Mouse (Mus musculus): ENCODE results near the gene Dcaf4.

Dcaf4 gene

DNA sequence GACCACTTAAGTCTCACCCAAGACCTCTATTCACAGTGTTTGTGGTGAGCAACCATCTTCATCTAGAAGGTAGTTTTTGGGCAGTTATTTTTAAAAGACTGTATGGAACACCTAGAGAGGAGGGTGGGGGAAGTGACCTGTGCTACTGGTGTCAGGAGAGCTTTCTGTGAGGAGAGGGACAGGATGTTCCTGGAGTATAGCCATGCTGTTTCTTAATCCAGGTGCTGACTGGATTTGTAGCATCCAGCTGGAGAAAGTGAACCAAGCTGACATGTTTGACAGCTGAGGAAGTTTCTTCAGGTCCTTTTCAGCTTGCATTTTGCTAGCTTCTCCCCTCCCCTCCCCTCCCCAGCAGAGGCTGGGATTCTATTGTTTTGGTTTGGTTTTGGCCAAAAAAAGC lies 24.5 kb downstream of the Dcaf4 start:
- DNase-seq (ENCODE audit: low spot score in 2 of 2), result no peak

DNA sequence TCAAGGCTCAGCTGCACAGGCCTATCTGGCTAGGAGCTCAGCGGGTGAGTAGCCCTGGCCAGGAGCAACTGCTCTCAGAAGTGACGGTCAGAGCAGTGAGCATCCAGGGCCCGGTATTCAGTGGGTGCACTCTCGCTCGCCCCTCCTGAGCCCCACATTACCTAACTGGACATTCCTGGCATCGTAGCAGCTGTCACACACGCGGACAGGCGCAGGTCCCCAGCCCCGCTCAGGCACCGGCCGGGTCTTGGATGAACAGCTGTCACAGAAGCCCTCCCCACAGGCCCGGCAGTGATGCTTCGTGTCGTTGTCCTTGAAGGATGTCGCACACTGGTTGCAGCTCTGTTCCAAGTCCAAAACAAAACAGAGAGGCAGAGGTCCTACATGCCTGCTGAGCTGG lies 31.0 kb downstream of the Dcaf4 start:
- DNase-seq (ENCODE audit: low spot score in 2 of 2), result no peak

DNA sequence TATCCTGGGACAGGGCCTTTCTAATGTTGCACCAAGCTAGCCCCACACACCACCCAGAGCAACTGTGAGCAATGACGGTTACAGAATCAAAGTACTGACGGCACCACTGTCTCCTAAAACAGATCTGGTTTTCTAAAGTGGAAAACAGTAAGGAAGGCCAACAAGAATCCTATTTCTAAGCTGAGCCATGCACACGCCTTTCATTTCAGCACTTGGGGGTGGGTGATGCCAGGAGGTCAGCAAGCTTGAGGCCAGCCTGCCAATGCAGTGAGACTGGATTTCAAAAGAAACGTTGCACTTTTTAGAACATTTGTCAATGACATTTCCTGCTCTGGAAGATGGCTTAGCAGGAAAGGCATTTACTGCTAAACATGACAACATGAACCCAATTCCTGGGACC lies 33.5 kb downstream of the Dcaf4 start:
- DNase-seq (ENCODE audit: low spot score in 2 of 2), result no peak

DNA sequence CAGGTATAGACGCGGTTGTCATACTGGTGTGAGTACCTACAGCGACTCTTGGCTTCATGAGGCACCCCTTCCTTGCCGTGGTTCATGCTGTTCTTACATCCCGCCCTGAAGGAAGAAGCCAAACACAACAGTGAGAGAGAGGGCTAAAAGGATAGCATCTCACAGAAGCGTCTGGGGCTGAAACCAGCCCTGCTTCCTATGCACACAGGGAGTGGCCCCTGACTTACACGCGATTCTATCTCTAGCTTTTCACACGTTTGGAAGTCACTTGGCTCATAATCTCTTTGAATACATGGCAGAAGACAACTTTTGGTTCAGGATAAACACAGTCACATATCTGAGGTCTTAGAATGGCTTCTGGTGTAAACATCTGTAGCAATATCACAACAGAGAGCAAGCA lies 35.3 kb downstream of the Dcaf4 start:
- DNase-seq (ENCODE audit: low spot score in 2 of 2), result no peak

DNA sequence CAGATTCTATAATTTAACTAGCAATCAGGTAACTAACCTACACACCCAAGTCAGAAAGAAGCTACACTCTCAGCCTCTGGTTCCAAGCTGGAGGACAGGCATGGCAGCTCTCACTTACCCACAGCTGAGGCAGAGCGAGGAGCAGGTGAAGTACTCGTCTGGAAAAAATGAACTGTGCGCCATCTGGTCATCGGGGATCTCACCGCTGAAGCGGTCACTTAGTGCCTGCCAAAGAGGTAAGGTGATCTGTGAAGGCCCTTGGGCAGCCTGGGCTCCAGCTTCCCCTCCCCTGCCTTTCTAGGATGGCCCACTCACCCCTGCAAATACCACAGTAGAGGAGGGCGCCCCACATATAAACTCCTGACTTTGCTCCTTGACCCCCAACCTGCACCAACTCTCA lies 38.2 kb downstream of the Dcaf4 start:
- no peak for DNase-seq (ENCODE audit: low spot score in 2 of 2)

DNA sequence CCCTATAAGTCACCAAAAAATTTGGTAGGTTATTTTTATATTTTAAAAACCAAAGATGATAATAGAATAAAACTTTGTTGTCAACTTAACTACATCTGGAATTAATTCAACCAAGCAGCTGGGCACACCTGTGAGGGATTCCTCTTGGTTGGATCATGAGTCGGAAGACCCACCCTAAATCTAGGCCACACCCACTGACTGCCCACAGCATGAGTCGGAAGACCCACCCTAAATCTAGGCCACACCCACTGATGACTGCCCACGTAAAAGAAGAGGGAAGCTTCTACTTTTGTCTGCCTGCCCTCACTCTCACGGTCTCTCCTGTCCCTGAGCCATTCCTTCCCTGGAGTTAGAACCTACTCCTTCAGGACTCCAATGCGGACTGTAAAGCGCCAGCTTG lies 39.9 kb downstream of the Dcaf4 start:
- DNase-seq (ENCODE audit: low spot score in 2 of 2), result no peak

DNA sequence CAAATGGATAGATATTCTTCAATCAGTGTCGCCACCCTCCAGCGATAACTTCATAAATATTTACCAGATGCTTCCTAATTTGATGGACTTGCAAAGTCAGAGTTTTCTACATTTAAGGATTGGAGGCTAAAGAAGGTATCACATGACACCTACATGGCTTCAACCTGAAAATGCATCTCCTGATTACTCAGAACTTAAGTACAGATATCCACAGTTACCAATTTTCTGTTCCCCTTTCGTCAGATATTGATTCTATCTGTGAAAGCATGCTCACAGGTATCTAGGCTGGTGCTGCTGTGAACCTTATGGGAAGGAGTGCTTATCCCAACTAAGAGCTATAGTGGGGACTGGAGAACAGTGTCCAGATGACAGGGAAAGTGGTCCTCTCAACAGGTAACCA lies 42.3 kb downstream of the Dcaf4 start:
- DNase-seq (ENCODE audit: low spot score in 2 of 2), result no peak

DNA sequence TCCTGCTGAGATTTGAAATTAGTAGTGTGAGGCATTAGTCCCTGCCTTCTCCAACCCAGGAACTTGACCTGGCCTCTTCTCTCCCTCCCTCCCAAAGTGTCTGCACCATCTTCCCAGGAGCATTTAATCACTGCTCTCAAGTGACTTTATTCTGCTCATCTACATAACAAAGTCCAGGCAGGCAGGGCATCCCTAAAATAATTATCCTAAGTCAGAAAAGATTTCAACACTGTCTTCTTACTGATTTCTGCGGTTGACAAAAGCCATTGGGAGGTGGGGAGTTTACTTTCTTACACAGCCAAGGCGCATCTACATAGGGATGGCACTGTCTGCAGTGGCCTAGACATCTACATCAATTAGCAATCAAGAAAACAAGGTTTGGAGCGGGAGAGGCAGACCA lies 49.6 kb downstream of the Dcaf4 start:
- no peak for DNase-seq (ENCODE audit: low spot score in 2 of 2)

DNA sequence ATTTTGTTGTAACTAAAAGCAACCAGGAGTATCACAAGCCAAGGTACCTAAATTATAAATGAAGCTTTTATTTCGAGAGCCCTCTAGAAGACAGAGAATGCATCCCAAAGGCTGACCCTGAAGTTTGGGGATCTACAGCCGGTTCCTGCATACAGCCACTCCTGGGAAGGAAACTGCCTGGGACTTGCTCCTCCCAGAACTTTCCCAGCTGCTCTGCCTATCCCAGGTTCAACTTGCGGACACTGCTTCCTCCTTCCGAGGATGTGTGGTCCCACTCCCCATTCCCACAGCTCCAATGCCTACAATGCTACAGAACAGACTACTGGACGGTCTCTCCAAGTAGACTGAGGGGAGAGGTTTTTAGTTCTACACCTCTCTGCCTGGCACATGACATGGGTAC lies 52.5 kb downstream of the Dcaf4 start:
- no peak for DNase-seq (ENCODE audit: low spot score in 2 of 2)

DNA sequence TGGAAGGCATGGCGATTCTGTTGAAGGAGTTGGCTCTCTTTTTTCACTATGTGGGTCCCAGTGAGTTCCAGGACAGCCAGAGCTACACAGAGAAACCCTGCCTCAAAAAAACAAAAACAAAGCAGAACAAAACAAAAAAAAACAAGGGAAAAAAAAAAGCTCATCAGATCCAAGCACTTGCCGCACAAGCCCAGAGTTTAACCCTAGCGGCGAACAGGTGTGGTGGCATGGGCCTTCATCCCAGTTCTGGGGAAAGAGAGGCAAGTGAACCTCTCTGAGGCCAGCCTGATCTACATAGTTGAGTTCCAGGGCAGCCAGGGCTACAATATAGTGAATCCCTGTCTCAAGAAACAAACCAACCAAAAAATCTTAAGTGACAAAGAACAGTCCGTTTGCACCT lies 57.2 kb downstream of the Dcaf4 start:
- no peak for DNase-seq (ENCODE audit: low spot score in 2 of 2)

DNA sequence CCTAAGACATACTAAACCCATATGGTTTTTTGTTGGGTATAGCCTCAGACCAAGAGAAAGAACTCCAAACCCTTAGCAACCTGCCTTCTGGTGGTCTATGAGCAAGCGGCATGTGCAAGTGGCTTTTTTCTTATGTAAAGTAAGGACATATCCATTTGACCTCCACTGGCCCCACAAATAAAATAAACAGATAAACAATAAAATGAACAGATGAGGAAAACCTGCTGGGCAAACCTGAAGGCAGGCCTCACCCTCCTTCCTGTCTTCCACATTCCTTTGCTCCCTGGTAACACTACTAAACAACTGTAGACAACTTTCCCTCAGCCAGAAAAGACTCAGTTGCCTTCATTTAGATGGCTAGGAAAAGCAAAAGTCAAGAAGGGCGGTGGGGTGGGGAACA lies 58.1 kb downstream of the Dcaf4 start:
- no peak for DNase-seq (ENCODE audit: low spot score in 2 of 2)

DNA sequence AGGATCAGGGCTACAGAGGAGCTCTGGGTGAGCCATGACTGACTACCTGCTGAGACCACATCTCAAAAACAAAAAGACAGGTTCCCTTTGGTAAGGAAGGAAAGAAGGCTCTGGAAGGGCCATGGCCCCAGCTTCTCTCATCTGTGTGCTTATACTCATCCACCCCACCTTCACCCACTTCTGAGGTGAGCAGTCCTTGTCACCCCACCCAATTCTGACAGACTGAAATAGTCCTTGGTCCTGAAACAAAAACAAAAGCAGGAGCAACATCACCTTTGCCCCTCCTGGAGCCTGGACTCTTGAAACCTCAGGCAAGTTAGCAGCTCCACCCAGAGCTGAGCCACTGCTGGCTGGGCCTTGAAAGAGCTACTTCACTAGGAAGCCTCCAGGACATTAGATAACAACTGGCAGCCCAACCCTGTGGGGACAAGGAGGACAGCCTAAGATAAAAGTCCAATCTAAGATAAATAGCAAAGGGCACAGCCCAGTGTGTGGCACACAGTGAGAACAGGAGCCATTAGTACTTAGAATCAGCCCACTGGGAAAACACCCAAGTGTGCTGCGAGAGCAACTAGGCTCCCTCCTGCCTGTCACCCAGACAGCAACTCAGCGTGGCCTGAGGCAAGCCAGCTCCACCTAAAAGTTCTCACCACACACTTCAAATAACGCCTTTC lies 58.8 kb downstream of the Dcaf4 start:
- no peak for DNase-seq (ENCODE audit: low spot score in 2 of 2)

DNA sequence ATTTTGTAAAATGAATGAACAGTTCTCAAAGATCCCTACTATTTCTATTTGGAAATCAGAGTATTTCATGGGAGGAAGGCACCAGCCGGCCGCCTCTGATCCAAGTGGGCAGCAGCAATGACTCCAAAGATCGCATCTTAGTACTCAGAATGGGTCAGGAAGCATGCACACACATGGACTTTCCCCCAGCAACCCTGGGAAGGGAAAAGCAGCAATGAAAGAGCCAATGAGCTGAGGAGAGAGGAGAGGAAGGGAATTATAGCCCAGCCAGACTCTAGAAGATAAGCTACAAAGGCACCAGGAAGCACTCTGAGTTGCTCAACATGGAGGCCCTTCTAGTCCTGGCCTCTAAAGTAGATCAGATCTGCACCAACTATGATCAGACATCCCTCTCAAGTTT lies 60.0 kb downstream of the Dcaf4 start:
- no peak for DNase-seq (ENCODE audit: low spot score in 2 of 2)

DNA sequence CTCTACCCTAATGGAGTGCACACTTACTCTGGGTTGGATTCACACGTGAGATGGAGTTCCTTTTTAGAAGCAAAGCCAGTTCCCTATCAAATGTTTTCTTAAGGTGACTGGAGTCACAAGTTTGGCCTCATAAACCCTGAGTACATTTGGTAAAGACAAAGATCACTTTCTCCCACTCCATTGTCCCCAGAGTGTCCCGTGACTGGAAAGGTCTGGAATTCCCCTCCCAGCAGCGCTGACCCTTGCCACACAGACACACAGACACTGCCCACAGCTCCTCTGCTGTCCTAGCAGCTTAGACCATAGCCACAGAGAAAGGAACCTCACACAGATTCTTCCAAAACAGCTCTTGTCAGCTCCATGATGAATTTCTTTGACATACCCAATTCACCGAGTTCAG lies 61.8 kb downstream of the Dcaf4 start:
- DNase-seq (ENCODE audit: low spot score in 2 of 2), result no peak

DNA sequence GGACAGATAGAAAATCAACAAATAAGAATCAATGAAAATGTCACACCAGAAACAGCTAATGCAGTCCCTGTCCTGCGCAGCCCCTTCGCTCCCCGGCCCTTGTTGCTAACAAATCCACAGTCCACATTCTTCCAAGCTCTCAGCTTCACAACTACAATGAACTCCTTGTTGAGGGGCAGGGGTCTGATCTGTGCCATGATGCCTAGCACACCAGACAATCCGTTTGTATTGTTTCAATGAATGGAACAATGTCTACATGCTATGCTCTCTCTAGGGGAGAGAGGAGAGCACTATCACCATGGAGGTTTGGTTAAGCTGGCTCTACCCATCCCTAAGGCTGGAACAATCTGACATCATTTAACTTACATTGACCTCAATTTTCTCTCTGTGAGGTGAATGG lies 62.5 kb downstream of the Dcaf4 start:
- no peak for DNase-seq (ENCODE audit: low spot score in 2 of 2)

DNA sequence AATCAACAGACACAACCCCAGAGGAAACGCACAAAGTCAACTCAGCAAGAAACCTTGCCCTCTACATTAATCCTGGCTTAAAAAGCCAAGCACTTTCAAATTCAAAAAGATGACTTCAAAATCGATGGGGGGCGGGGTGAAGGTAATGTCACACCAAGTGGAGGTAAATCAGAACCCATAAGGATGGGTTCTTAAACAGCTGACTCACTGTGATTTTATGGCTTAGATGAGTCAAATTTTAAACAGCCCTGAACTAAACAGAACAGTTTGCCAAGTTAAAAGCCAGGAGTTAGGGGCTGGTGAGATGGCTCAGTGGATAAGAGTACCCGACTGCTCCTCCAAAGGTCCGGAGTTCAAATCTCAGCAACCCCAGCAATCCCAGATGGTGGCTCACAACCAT lies 66.4 kb downstream of the Dcaf4 start:
- no peak for DNase-seq (ENCODE audit: low spot score in 2 of 2)
